Mouse (Mus musculus) MEL (cell line): ENCODE measurements around the gene Strap. TPM values are rescaled to one million over a fixed set of nuclear protein-coding genes. Genes with fewer than 3 reads are reported as not detected.

Experiments used
- DNase-seq: peaks from one replicate; pipeline ENCODE4 v3.0.0; 2011; ENCODE audit warnings: low read depth, low spot score
- H3K27ac ChIP-seq: 2 replicates; pipeline ENCODE4 v1.5.1; 2012; ENCODE audit warnings: low read depth, mild to moderate bottlenecking, control low read depth, low read length, moderate library complexity; ENCODE audit not compliant: control insufficient read depth
- H3K27me3 ChIP-seq, 2 experiments: fragments of 150-350 bp in 1 of 2; sonication (generic) in 1 of 2; 2 replicates each; pipeline ENCODE4 v1.6.1; 2012; ENCODE audit warnings: low read length in 2 of 2, mild to moderate bottlenecking in 2 of 2, improper control_type of control experiment in 1 of 2, moderate library complexity in 1 of 2; ENCODE audit not compliant: insufficient read depth in 2 of 2, control insufficient read depth in 1 of 2
- H3K36me3 ChIP-seq, 2 experiments: 2 replicates each; pipeline ENCODE4 v1.6.1; 2012 to 2014; ENCODE audit warnings: low read length in 2 of 2, improper control_type of control experiment in 1 of 2, inconsistent platforms in 1 of 2, mild to moderate bottlenecking in 1 of 2; ENCODE audit not compliant: insufficient read depth in 2 of 2, control insufficient read depth in 1 of 2
- H3K4me1 ChIP-seq, 2 experiments: fragments of 150-350 bp in 1 of 2; sonication (generic) in 1 of 2; 2 replicates each; pipeline ENCODE4 v1.6.1; 2012; ENCODE audit warnings: low read length in 2 of 2, improper control_type of control experiment in 1 of 2, mild to moderate bottlenecking in 1 of 2; ENCODE audit not compliant: insufficient read depth in 2 of 2, control insufficient read depth in 1 of 2
- H3K4me3 ChIP-seq, 2 experiments: fragments of 150-350 bp in 1 of 2; sonication (generic) in 1 of 2; 2 replicates each; pipeline ENCODE4 v1.5.1; 2012; ENCODE audit warnings: low read depth in 2 of 2, low read length in 2 of 2, mild to moderate bottlenecking in 2 of 2, moderate library complexity in 2 of 2, control low read depth in 1 of 2, improper control_type of control experiment in 1 of 2; ENCODE audit not compliant: control insufficient read depth in 1 of 2, insufficient read depth in 1 of 2
- H3K79me2 ChIP-seq: 2 replicates; pipeline ENCODE4 v1.6.1; 2012; ENCODE audit warnings: mild to moderate bottlenecking, low read length, moderate library complexity; ENCODE audit not compliant: control insufficient read depth, poor library complexity, insufficient read depth
- H3K9ac ChIP-seq: 2 replicates; pipeline ENCODE4 v1.6.1; 2012; ENCODE audit warnings: low read depth, mild to moderate bottlenecking, control low read depth, low read length, moderate library complexity; ENCODE audit not compliant: control insufficient read depth, poor library complexity, severe bottlenecking
- H3K9me3 ChIP-seq: fragments of 150-350 bp; sonication (generic); replicated peaks from 2 replicates; pipeline ENCODE4 v1.6.1; 2012; ENCODE audit warnings: mild to moderate bottlenecking, low read length, improper control_type of control experiment, moderate library complexity; ENCODE audit not compliant: insufficient read depth
- CHD2 ChIP-seq: IDR thresholded peaks from 2 replicates; pipeline ENCODE4 v1.6.1; 2011; ENCODE audit warnings: low read length, improper control_type of control experiment
- CTCF ChIP-seq, 3 experiments: IDR thresholded peaks in 2 of 3; conservative IDR thresholded peaks in 1 of 3; 2 replicates each; pipeline ENCODE4 v1.5.1; 2011 to 2012; ENCODE audit warnings: low read length in 3 of 3, low read depth in 2 of 3, mild to moderate bottlenecking in 2 of 3, improper control_type of control experiment in 1 of 3, inconsistent platforms in 1 of 3, mixed read lengths in 1 of 3, moderate library complexity in 1 of 3; ENCODE audit not compliant: control insufficient read depth in 1 of 3, insufficient read depth in 1 of 3, poor library complexity in 1 of 3, severe bottlenecking in 1 of 3
- E2F4 ChIP-seq: IDR thresholded peaks from 2 replicates; pipeline ENCODE4 v1.6.1; 2011; ENCODE audit warnings: low read depth, low read length, improper control_type of control experiment, borderline replicate concordance
- ETS1 ChIP-seq: IDR thresholded peaks from 2 replicates; pipeline ENCODE4 v1.6.1; 2012; ENCODE audit warnings: low read depth, mild to moderate bottlenecking, inconsistent platforms, low read length, improper control_type of control experiment, moderate library complexity
- GABPA ChIP-seq: IDR thresholded peaks from 2 replicates; pipeline ENCODE4 v1.6.1; 2012; ENCODE audit warnings: low read depth, mild to moderate bottlenecking, inconsistent platforms, low read length, improper control_type of control experiment, moderate library complexity
- HCFC1 ChIP-seq: IDR thresholded peaks from 2 replicates; pipeline ENCODE4 v1.6.1; 2012; ENCODE audit warnings: low read depth, mild to moderate bottlenecking, inconsistent platforms, low read length, improper control_type of control experiment, moderate library complexity
- JUND ChIP-seq: IDR thresholded peaks from 2 replicates; pipeline ENCODE4 v1.6.1; 2011; ENCODE audit warnings: low read depth, mild to moderate bottlenecking, improper control_type of control experiment, low read length
- KAT2A ChIP-seq: conservative IDR thresholded peaks from 2 replicates; pipeline ENCODE4 v1.6.1; 2012; ENCODE audit warnings: low read depth, low read length, improper control_type of control experiment, inconsistent platforms
- MAFK ChIP-seq: IDR thresholded peaks from 2 replicates; pipeline ENCODE4 v1.6.1; 2011; ENCODE audit warnings: low read depth, mild to moderate bottlenecking, low read length, improper control_type of control experiment, borderline replicate concordance
- MAX ChIP-seq: IDR thresholded peaks from 2 replicates; pipeline ENCODE4 v1.6.1; 2011; ENCODE audit warnings: low read length, improper control_type of control experiment
- MAZ ChIP-seq: IDR thresholded peaks from 2 replicates; pipeline ENCODE4 v1.6.1; 2012; ENCODE audit warnings: low read depth, mild to moderate bottlenecking, inconsistent platforms, low read length, improper control_type of control experiment
- MXI1 ChIP-seq: IDR thresholded peaks from 2 replicates; pipeline ENCODE4 v1.6.1; 2011; ENCODE audit warnings: mild to moderate bottlenecking, low read depth, low read length, improper control_type of control experiment
- MYB ChIP-seq: IDR thresholded peaks from 2 replicates; pipeline ENCODE4 v1.6.1; 2011; ENCODE audit warnings: mild to moderate bottlenecking, low read depth, low read length, improper control_type of control experiment
- MYC ChIP-seq: IDR thresholded peaks from 2 replicates; pipeline ENCODE4 v1.6.1; 2011; ENCODE audit warnings: low read depth, mild to moderate bottlenecking, low read length, improper control_type of control experiment, moderate library complexity
- NELFE ChIP-seq: IDR thresholded peaks from 2 replicates; pipeline ENCODE4 v1.6.1; 2011; ENCODE audit warnings: low read depth, low read length, improper control_type of control experiment
- NRF1 ChIP-seq: IDR thresholded peaks from 2 replicates; pipeline ENCODE4 v1.6.1; 2014; ENCODE audit warnings: low read depth, mild to moderate bottlenecking, inconsistent platforms, low read length, improper control_type of control experiment, moderate library complexity; ENCODE audit not compliant: poor library complexity, insufficient read depth, severe bottlenecking
- POLR2AphosphoS5 ChIP-seq: IDR thresholded peaks from 2 replicates; pipeline ENCODE4 v1.6.1; 2012; ENCODE audit warnings: low read depth, borderline replicate concordance, mild to moderate bottlenecking, inconsistent platforms, low read length, moderate library complexity, mixed read lengths
- SMC3 ChIP-seq: IDR thresholded peaks from 2 replicates; pipeline ENCODE4 v1.6.1; 2011; ENCODE audit warnings: low read depth, low read length, improper control_type of control experiment
- TBP ChIP-seq: IDR thresholded peaks from 2 replicates; pipeline ENCODE4 v1.8.0; 2011; ENCODE audit warnings: low read depth, low read length, improper control_type of control experiment
- UBTF ChIP-seq: IDR thresholded peaks from 2 replicates; pipeline ENCODE4 v1.6.1; 2012; ENCODE audit warnings: low read depth, mild to moderate bottlenecking, inconsistent platforms, low read length, improper control_type of control experiment, moderate library complexity, borderline replicate concordance; ENCODE audit not compliant: insufficient read depth
- USF1 ChIP-seq: IDR thresholded peaks from 2 replicates; pipeline ENCODE4 v1.6.1; 2014; ENCODE audit warnings: low read depth, mild to moderate bottlenecking, inconsistent platforms, low read length, improper control_type of control experiment, moderate library complexity
- ZKSCAN1 ChIP-seq: IDR thresholded peaks from 2 replicates; pipeline ENCODE4 v1.6.1; 2012; ENCODE audit warnings: low read depth, mild to moderate bottlenecking, inconsistent platforms, low read length, improper control_type of control experiment, moderate library complexity
- polyA plus RNA-seq, 2 experiments: library from polyadenylated mRNA; stranded (reverse) in 1 of 2; unstranded in 1 of 2; fragments of >175 nt in 1 of 2; fragments of >200 nt in 1 of 2; gene quantifications; 2 replicates each; pipeline versions ENCODE4 v1.2.1 to v1.2.4; 2012; ENCODE audit warnings: low replicate concordance in 2 of 2, low read depth in 1 of 2; ENCODE audit not compliant: insufficient read length in 2 of 2, insufficient read depth in 1 of 2, missing spikeins in 1 of 2
- total RNA-seq: library from RNA; depleted of rRNA; stranded (reverse); fragments of 300-350 nt; gene quantifications from 2 replicates; pipeline ENCODE4 v1.2.3, GENCODE M21; 2012

The Strap gene
- total and polyA plus RNA-seq, 3 experiments, result 142 to 194 TPM; not detected in 1

GRCm38 (mm10) chr6:137696445-137697204 lies 38.3 kb upstream of the Strap start:
- no peak for DNase-seq
- no peak overlapping the region for H3K9ac ChIP-seq
- no peak for TF ChIP-seq ETS1
- no peak for TF ChIP-seq MYC
- TF ChIP-seq NRF1, result no peak
- no peak for TF ChIP-seq TBP
- no peak for TF ChIP-seq POLR2AphosphoS5
- no peak for TF ChIP-seq MAFK
- TF ChIP-seq HCFC1, result no peak
- TF ChIP-seq MXI1, result no peak
- no peak for TF ChIP-seq NELFE
- TF ChIP-seq UBTF, result no peak
- TF ChIP-seq ZKSCAN1, result no peak
- H3K4me1 ChIP-seq, result no peaks in the 10 kb centered on the region
- H3K79me2 ChIP-seq, result no peaks in the 10 kb centered on the region
- no peaks in the 10 kb centered on the region for H3K27me3 ChIP-seq
- H3K36me3 ChIP-seq, result no peaks in the 10 kb centered on the region
- H3K27ac ChIP-seq, result no peak overlapping the region
- H3K9me3 ChIP-seq, result no peaks in the 10 kb centered on the region
- no peak overlapping the region for H3K4me3 ChIP-seq

- Histone ChIP-seq H3K27me3 (no peaks in the 10 kb centered on the region), H3K9me3 (no peaks in the 10 kb centered on the region), H3K27ac (no peak overlapping the region), H3K79me2 (no peaks in the 10 kb centered on the region), H3K4me1 (no peaks in the 10 kb centered on the region), H3K4me3 (no peak overlapping the region), H3K9ac (no peak overlapping the region), H3K36me3 (no peaks in the 10 kb centered on the region)
- DNase-seq, result no peak
- TF ChIP-seq MAX (no peak), TBP (no peak), CTCF (IDR thresholded peaks at IDR 0.05 in 2 of 3, conservative IDR thresholded peaks at IDR 0.05 in 1 of 3; ENCODE audit: control insufficient read depth in 1 of 3, insufficient read depth in 1 of 3, low read depth in 2 of 3, low read length in 3 of 3, poor library complexity in 1 of 3, severe bottlenecking in 1 of 3) (no peak), MYB (no peak), SMC3 (no peak), USF1 (no peak), MAZ (no peak), ZKSCAN1 (no peak), MYC (no peak), CHD2 (no peak), E2F4 (no peak), NRF1 (no peak), ETS1 (no peak), MAFK (no peak), GABPA (no peak), JUND (no peak), NELFE (no peak), KAT2A (no peak)
These were observed 35.4 kb upstream of the Strap start for GRCm38 (mm10) chr6:137699434-137699833.
